Mouse (Mus musculus): ENCODE results near the gene D430019H16Rik.

- TF ChIP-seq CTCF (IDR thresholded peaks at IDR 0.05 in 2 of 3, conservative IDR thresholded peaks at IDR 0.05 in 1 of 3; ENCODE audit: control insufficient read depth in 1 of 3, insufficient read depth in 1 of 3, low read depth in 2 of 3, low read length in 3 of 3, poor library complexity in 1 of 3, severe bottlenecking in 1 of 3) (0 out of 6 replicates have a peak, but pooled peaks of 2 of the 3 experiments have one; percentile 11 to 12), POLR2A (IDR thresholded peaks at IDR 0.05; ENCODE audit: control insufficient read depth in 1 of 2, insufficient read depth in 1 of 2, low read depth in 1 of 2, low read length in 2 of 2, poor library complexity in 1 of 2) (no peak), ELF1 (IDR thresholded peaks at IDR 0.05; ENCODE audit: low read depth, low read length) (no peak), EP300 (IDR thresholded peaks at IDR 0.05; ENCODE audit: low read depth in 1 of 2, low read length in 2 of 2) (no peak), JUND (IDR thresholded peaks at IDR 0.05; ENCODE audit: low read depth, low read length) (no peak), ZNF384 (IDR thresholded peaks at IDR 0.05; ENCODE audit: low read depth, low read length) (no peak), E2F4 (IDR thresholded peaks at IDR 0.05; ENCODE audit: borderline replicate concordance, low read depth, low read length) (no peak), BHLHE40 (IDR thresholded peaks at IDR 0.05; ENCODE audit: borderline replicate concordance, low read depth, low read length) (no peak), NELFE (IDR thresholded peaks at IDR 0.05; ENCODE audit: low read depth, low read length) (no peak), GABPA (IDR thresholded peaks at IDR 0.05; ENCODE audit: low read depth, low read length) (no peak)
Measured at GRCm38 (mm10) chr12:105497894-105498293, 44.2 kb downstream of the D430019H16Rik start.

Measured in MEL (cell line).